Mouse (Mus musculus): ENCODE measurements around the gene Tex50. TPM values are rescaled to one million over a fixed set of nuclear protein-coding genes. Genes with fewer than 3 reads are reported as not detected.
"Not testable (repeated sequence)": the region's sequence is repeated elsewhere in the genome, so short reads cannot be mapped to it uniquely, and the experiment has no call there.

Tex50 gene
- total RNA-seq, 2 experiments from 2014 or later = not detected

DNA sequence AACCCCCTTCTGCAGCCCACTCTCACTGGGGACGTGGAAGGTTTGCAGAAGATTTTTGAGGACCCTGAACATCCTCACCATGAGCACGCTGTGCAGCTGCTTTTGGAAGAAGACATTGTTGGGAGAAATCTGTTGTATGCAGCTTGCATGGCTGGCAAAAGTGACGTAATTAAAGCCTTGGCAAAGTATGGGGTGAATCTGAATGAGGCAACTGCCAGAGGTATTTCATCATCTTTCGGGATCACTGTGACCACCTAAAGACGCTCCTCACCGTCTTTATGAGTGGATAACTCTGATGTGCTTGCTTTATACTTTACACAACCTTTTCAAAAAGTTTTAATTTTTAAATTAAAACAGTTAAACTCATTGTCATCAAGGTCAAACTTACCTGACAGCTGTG is 8.0 kb downstream of the Tex50 start:
- no peak for DNase-seq (ENCODE audit: extremely low spot score in 1 of 2, low spot score in 2 of 2)
- no peak overlapping the region for H3K4me3 ChIP-seq
- intact Hi-C loops (cut with DNase I) = no loop called here
- TF ChIP-seq CTCF (IDR thresholded peaks at IDR 0.05) = no peak
- H3K27ac ChIP-seq = no peak overlapping the region

DNA sequence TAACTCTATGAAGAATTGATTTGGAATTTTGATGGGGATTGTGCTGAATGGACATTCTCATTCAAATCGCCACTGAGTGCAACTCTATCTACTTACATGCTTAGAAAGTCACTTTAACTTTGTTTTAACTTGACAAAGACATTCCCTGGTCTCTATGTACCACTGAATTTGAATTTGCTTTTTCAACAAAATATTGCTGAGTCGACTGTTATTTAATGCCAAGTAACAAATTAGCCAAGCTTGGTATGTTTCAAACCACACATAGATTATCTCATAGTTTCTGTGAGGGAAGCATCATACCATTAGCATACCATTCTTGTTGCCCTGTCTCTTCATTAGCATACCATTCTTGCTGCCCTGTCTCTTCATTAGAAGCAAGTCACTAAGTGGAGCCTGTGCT is 11.2 kb downstream of the Tex50 start:
- no peak for TF ChIP-seq CTCF (IDR thresholded peaks at IDR 0.05)
- intact Hi-C loops (cut with DNase I) = no loop called here
- Histone ChIP-seq H3K27ac (no peak overlapping the region), H3K4me3 (no peak overlapping the region)
- no peak for DNase-seq (ENCODE audit: extremely low spot score in 1 of 2, low spot score in 2 of 2)

DNA sequence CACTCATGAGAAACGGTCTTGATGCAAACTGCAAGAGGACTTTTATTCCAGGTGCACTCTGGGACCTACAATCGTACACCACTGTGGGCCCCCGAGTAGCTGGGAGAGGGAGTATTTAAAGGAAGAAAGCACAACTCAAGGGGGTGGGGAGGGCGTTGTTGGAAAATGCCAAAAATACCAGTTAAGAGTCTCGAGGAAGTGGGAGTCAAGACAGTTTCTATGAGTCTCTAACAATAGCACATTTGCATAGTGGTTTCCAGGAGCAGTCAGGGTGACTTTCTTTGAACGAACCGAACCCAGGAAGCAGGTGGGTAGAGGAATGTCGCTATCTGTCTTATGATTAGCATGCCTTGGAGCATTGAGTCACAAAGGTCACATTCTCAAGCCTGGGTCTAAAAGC is 13.5 kb downstream of the Tex50 start:
- H3K4me3 ChIP-seq; intact Hi-C loops (cut with DNase I); DNase-seq (ENCODE audit: extremely low spot score in 1 of 2, low spot score in 2 of 2); H3K27ac ChIP-seq: not testable (repeated sequence)

DNA sequence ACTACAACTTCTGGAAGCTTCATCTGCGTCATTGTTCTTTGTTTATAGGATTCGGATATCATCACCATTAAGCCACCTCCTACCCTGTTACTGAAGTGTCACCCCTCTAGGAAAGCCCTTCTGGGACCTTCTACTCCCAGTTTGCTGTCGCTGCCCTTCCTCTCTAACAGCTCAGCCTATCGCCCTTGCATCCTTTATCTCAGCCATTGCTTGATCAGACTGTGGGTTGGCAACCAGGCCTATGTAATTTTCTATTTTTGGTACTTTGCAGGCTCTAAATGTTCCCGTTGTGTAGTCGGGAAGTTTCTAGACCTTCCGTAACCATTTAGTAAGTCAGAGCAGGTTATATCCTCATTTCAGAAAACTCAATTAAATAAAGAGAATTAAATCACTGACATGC is 15.9 kb downstream of the Tex50 start:
- DNase-seq (ENCODE audit: extremely low spot score in 1 of 2, low spot score in 2 of 2) = no peak
- TF ChIP-seq CTCF (IDR thresholded peaks at IDR 0.05) = no peak
- intact Hi-C loops (cut with DNase I) = no loop called here
- no peak overlapping the region; the same call in 1 of the 2 replicates for H3K27ac ChIP-seq
- peak overlapping the region; percentile 69 for H3K4me3 ChIP-seq

GRCm38 (mm10) chr1:161142531-161143159 is 16.5 kb downstream of the Tex50 start, which contains the start of gene Ankrd45:
Gene Ankrd45, plus strand, starts transcription at chr1:161142691.
- Histone ChIP-seq H3K27ac (peak within 1 kb of the TSS; percentile 83), H3K4me3 (peak within 1 kb of the TSS; percentile 69)
- DNase-seq (ENCODE audit: extremely low spot score in 1 of 2, low spot score in 2 of 2) = peak; percentile 73 to 76
- TF ChIP-seq CTCF (IDR thresholded peaks at IDR 0.05) = no peak
- intact Hi-C loops (cut with DNase I) = no loop called here

DNA sequence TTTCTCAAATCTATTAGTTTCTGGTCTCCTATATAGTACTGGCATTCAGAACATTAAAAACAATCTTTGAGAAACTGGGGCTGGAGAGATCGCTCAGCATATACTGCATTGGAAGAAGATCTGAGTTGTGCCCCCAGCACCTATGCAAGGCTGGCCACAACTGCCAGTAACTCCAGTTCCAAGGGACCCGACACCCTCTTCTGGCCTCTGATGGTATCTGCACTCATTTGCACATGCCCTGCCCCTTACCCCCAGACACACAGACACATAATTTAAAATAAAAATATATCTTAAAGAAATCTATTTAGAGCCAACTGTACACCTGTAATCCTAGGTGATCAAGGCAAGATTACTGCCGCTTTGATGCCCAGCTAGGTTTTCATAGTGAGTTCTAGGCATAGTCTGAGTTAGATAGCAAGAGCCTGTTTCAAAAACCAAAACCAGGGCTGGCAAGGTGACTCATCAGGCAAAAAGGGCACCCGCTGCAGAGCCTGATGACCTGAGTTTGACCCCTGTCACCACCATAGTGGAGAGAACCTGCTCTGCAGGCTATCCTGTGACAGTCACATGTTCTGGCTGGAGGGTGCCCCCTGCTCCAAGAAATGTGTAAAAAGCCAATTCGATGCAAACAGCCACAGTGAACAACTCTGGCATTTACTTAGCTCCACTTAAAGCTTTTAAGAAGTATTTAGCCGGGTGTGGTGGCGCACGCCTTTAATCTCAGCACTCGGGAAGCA is 18.9 kb downstream of the Tex50 start:
- Histone ChIP-seq H3K27ac (no peak overlapping the region), H3K4me3 (no peak overlapping the region)
- intact Hi-C loops (cut with DNase I) = no loop called here
- DNase-seq (ENCODE audit: extremely low spot score in 1 of 2, low spot score in 2 of 2) = no peak
- no peak; the same call in 1 of the 2 replicates for TF ChIP-seq CTCF (IDR thresholded peaks at IDR 0.05)

DNA sequence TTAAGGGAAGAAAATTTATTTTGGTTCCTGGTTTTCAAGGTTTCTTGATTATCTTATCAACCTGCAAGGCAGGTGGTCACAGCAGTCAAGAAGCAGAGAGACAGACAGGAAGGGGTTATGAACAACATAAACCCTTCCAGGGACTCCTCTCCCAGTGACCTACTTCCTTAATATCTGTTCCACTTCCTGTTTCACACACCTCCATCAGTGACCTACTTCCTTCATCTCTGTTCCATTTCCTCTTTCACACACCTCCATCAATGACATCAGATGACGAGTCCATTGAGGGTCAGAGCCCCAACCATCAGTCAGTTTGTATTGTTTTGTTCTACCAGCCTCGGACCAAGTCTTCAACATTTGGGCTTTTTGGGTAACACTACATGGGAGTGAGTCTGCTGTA is 19.6 kb downstream of the Tex50 start:
- no peak overlapping the region for H3K27ac ChIP-seq
- intact Hi-C loops (cut with DNase I) = no loop called here
- DNase-seq (ENCODE audit: extremely low spot score in 1 of 2, low spot score in 2 of 2) = no peak
- no peak for TF ChIP-seq CTCF (IDR thresholded peaks at IDR 0.05)
- no peak overlapping the region for H3K4me3 ChIP-seq

DNA sequence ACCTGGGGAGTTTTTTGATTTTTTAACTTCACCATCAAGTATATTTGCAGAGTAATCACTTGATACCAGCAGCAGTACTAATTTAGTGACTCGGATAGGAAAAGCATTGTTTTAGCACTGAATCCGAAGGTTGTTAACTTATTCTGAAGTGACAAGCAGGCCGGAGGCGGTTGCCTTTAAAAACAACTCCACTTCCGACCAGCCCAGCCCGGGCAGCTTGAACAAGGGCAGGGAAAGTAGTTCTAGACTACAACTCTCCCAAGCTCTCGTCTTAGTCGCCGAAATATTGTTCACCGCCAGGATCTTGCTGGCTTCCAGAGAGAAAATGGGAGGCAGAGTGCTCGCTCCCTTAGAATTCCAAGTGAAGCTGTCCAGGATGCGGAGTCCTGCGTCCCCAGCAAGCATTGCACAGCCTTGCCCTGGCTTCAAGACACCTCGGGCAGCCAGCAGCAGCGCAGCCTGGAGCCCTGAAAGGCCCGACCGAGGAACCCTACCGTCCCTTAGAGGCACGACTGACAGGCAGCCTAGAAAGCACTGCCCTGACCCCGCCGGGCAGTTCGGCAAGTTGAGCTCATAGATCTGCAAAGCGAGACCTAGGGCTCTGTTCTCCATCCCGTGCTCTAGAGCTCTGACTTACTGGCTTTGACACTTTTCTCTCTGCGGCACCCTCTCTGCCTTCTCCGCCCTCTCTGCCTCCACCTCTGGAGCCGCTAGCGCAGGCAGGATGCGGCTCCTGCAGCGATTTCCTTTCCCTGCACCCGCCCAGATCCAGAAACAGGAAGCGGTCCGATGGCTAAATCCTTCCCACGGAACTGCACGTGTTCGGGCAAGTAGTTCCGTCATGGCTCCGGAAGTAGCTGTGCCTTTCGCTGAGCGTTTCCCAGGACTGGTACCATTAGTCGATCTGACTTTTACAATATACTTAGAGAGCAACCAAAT is 28.1 kb downstream of the Tex50 start, which contains the start of gene Klhl20:
TSS of gene Klhl20 (minus strand) at position 786 of the 939 bp plus-strand sequence.
- Histone ChIP-seq H3K27ac (peak within 1 kb of the TSS; percentile 90), H3K4me3 (peak within 1 kb of the TSS; percentile 64)
- intact Hi-C loops (cut with DNase I) = loop anchor here (2.0 to 5.0 kb wide), 2 partner anchors 60 to 121 kb away; partner anchors contain the start of genes Cenpl, Dars2 and Prdx6
- peak; percentile 93 to 97 for DNase-seq (ENCODE audit: extremely low spot score in 1 of 2, low spot score in 2 of 2)
- TF ChIP-seq CTCF (IDR thresholded peaks at IDR 0.05) = no peak; the same call in 1 of the 2 replicates

DNA sequence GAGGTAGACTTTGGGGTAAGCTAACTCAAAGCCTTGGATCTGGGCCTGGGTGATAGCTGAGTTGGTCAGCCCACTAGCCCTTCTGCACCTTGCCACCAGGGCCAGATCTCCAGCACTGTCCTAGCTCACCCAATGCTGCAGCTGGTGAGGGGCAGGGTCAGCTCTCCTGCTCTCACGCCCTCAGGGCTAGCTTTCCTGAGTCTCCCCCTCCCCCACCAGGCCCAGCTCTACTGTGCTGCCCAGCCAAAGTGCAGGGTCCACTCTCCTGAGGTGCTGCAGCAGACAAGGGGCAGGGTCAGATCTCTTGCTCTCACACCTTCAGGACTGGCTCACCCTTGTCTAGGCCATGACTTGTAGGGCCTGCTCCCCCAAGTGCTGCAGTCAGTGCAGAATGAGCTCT is 32.7 kb downstream of the Tex50 start:
- no peak overlapping the region for H3K27ac ChIP-seq
- TF ChIP-seq CTCF (IDR thresholded peaks at IDR 0.05) = no peak
- no peak overlapping the region for H3K4me3 ChIP-seq
- intact Hi-C loops (cut with DNase I) = no loop called here
- DNase-seq (ENCODE audit: extremely low spot score in 1 of 2, low spot score in 2 of 2) = no peak

DNA sequence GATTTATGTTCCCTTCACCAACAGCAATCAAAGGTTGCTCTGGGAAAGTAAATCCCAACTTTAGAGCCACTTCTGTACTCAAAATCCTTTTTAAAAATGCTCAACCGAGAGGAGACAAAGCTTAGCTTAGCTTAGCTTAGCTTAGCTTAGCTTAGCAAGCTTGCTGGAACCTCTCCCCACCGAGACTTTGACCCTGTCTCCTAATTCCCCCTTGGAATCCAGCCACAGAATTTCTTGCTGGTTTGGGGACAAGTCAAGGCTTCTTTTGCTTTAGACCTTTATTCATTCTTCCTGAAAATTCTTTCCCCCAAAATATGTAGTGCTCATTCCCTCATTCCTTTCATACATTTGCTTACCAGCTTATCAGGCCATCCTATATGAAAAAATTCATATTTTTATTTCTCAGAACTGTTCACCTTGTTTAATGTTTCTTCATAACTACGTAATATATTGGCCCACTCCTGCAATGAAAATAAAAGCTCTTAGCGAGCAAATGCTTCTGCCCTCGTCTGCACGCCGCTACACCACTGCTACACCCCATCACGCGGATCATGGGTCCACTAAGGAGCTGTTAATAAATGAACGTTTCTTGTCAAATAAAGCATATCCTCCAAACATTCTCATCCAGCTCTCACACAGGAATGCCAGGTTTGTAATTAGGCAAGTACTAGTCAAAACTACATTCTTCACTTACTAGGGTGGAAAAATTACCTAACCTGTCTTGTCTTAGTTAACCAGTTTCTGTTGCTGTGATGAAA is 36.3 kb downstream of the Tex50 start:
- intact Hi-C loops (cut with DNase I) = no loop called here

DNA sequence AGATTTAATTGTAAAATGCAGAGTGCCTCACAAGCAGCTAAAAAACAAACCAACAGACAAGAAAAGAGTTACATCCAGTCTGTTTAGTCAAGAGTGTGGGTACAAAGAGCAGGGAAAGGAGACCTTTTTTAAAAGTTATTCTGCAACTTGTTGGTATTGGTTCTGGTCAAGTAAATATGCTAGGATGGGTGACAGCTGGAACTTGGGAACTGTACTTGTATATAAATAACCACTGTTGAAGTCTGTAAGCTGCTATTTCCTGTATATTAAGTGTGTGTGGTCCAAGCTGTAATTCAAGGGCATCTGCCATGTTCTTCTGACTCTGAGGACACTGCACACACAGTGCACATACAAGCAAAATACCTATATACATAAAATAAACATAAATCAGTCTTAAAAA is 44.5 kb downstream of the Tex50 start:
- Histone ChIP-seq H3K4me3 (no peak overlapping the region), H3K27ac (no peak overlapping the region)
- TF ChIP-seq CTCF (IDR thresholded peaks at IDR 0.05) = no peak
- intact Hi-C loops (cut with DNase I) = no loop called here
- DNase-seq (ENCODE audit: extremely low spot score in 1 of 2, low spot score in 2 of 2) = no peak

More for the DNA sequence above, 36.3 kb downstream of the Tex50 start:
- no peak for TF ChIP-seq CTCF (IDR thresholded peaks at IDR 0.05)
- DNase-seq (ENCODE audit: extremely low spot score in 1 of 2, low spot score in 2 of 2) = no peak
- Histone ChIP-seq H3K27ac (no peak overlapping the region), H3K4me3 (no peak overlapping the region)

Data from left cerebral cortex, adult 2 months (tissue).